Mouse (Mus musculus) spleen, adult 10 weeks (tissue): ENCODE results near the gene Gm13695. TPM values are rescaled to one million over a fixed set of nuclear protein-coding genes. Genes with fewer than 3 reads are reported as not detected.

Source experiments
- polyA plus RNA-seq: library from polyadenylated mRNA; stranded (reverse); fragments of 350-450 nt; fragmentation: Illumina TruSeq; extraction: RNeasy Lipid Tissue Mini Kit (QIAGEN cat#74804); gene quantifications from one replicate; pipeline ENCODE4 v1.2.3, GENCODE M21; 2015; ENCODE audit warnings: low replicate concordance; ENCODE audit not compliant: insufficient read depth

The Gm13695 gene
- polyA plus RNA-seq: not detected

DNA sequence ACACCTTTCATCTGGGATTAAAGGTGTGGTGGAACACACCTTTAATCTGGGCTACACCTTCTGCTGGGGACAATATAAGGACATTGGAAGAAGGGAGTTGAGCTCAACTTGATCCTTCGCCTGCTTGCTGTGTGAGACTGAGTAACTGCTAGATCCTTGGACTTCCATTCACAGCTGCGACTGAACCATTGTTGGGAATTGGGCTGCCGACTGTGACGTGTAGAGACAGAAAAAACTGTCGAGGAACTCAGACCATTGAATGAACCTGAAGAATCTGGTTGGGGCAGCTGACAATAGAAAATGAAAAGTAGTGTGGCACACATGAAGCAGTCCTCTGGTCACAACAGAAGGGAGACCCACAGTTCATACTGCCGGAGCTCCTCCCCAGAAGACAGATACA is at the start of gene Gm13695:
Gene Gm13695, plus strand, starts transcription at position 301 of the 400 bp plus-strand sequence.

DNA sequence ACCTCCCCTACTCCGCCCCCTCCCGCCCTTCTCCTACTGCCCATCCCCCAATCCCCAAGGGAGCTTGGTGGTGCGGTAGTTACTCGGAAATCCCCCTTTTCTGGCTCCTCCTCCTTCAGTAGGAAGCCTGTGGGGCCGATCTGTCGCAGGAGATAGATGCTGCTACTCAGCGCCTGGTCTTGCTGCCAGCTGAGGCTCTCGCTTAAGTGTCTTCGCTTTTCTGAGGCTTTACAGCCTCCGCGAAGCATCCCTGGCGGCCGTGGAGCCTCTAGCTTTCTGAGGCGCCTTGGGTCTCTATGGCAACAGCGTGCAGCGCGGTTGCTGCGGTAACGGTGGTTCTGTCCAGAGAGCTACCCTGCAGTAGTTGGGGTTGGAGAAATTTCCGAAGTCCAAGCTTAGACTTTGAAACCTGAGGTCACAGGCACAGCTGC is 26.2 kb upstream of the Gm13695 start, which contains the start of gene Zswim2:
Gene Zswim2, minus strand, starts transcription at position 298 of the 431 bp plus-strand sequence.

DNA sequence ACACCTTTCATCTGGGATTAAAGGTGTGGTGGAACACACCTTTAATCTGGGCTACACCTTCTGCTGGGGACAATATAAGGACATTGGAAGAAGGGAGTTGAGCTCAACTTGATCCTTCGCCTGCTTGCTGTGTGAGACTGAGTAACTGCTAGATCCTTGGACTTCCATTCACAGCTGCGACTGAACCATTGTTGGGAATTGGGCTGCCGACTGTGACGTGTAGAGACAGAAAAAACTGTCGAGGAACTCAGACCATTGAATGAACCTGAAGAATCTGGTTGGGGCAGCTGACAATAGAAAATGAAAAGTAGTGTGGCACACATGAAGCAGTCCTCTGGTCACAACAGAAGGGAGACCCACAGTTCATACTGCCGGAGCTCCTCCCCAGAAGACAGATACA is 11.7 kb upstream of the Gm13695 start, which contains the start of gene Gm13698:
Gene Gm13698, plus strand, starts transcription at position 301 of the 400 bp plus-strand sequence.

DNA sequence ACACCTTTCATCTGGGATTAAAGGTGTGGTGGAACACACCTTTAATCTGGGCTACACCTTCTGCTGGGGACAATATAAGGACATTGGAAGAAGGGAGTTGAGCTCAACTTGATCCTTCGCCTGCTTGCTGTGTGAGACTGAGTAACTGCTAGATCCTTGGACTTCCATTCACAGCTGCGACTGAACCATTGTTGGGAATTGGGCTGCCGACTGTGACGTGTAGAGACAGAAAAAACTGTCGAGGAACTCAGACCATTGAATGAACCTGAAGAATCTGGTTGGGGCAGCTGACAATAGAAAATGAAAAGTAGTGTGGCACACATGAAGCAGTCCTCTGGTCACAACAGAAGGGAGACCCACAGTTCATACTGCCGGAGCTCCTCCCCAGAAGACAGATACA is 5.9 kb upstream of the Gm13695 start, which contains the start of gene Gm13693:
Gene Gm13693, plus strand, starts transcription at position 301 of the 400 bp plus-strand sequence.

DNA sequence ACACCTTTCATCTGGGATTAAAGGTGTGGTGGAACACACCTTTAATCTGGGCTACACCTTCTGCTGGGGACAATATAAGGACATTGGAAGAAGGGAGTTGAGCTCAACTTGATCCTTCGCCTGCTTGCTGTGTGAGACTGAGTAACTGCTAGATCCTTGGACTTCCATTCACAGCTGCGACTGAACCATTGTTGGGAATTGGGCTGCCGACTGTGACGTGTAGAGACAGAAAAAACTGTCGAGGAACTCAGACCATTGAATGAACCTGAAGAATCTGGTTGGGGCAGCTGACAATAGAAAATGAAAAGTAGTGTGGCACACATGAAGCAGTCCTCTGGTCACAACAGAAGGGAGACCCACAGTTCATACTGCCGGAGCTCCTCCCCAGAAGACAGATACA is 5.7 kb downstream of the Gm13695 start, which contains the start of gene Gm13696:
Gene Gm13696, plus strand, starts transcription at position 301 of the 400 bp plus-strand sequence.

DNA sequence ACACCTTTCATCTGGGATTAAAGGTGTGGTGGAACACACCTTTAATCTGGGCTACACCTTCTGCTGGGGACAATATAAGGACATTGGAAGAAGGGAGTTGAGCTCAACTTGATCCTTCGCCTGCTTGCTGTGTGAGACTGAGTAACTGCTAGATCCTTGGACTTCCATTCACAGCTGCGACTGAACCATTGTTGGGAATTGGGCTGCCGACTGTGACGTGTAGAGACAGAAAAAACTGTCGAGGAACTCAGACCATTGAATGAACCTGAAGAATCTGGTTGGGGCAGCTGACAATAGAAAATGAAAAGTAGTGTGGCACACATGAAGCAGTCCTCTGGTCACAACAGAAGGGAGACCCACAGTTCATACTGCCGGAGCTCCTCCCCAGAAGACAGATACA is 11.5 kb downstream of the Gm13695 start, which contains the start of gene Gm13694:
Gene Gm13694, plus strand, starts transcription at position 301 of the 400 bp plus-strand sequence.

DNA sequence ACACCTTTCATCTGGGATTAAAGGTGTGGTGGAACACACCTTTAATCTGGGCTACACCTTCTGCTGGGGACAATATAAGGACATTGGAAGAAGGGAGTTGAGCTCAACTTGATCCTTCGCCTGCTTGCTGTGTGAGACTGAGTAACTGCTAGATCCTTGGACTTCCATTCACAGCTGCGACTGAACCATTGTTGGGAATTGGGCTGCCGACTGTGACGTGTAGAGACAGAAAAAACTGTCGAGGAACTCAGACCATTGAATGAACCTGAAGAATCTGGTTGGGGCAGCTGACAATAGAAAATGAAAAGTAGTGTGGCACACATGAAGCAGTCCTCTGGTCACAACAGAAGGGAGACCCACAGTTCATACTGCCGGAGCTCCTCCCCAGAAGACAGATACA is 17.3 kb downstream of the Gm13695 start, which contains the start of gene Gm13697:
Gene Gm13697, plus strand, starts transcription at position 301 of the 400 bp plus-strand sequence.

DNA sequence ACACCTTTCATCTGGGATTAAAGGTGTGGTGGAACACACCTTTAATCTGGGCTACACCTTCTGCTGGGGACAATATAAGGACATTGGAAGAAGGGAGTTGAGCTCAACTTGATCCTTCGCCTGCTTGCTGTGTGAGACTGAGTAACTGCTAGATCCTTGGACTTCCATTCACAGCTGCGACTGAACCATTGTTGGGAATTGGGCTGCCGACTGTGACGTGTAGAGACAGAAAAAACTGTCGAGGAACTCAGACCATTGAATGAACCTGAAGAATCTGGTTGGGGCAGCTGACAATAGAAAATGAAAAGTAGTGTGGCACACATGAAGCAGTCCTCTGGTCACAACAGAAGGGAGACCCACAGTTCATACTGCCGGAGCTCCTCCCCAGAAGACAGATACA is 23.1 kb downstream of the Gm13695 start, which contains the start of gene Gm13691:
Gene Gm13691, plus strand, starts transcription at position 301 of the 400 bp plus-strand sequence.

Other genes starting within 250 kb of the Gm13695 start
- 38.3 TPM for gene Itgav, start 242.9 kb upstream of the Gm13695 start, polyA plus RNA-seq
- gene Fam171b, start 154.7 kb upstream of the Gm13695 start, polyA plus RNA-seq: 1.6 TPM
- not detected for gene Zswim2, start 26.1 kb upstream of the Gm13695 start, polyA plus RNA-seq
- not detected for gene Gm13698, start 11.6 kb upstream of the Gm13695 start, polyA plus RNA-seq
- not detected for gene Gm13693, start 5.8 kb upstream of the Gm13695 start, polyA plus RNA-seq
- not detected for gene Gm13696, start 5.8 kb downstream of the Gm13695 start, polyA plus RNA-seq
- gene Gm13694, start 11.6 kb downstream of the Gm13695 start, polyA plus RNA-seq: not detected
- gene Gm13697, start 17.4 kb downstream of the Gm13695 start, polyA plus RNA-seq: not detected
- not detected for gene Gm13691, start 23.2 kb downstream of the Gm13695 start, polyA plus RNA-seq